Mouse (Mus musculus): ENCODE results near the gene Rpia. TPM values are rescaled to one million over a fixed set of nuclear protein-coding genes. Genes with fewer than 3 reads are reported as not detected.

Rpia gene
- polyA plus RNA-seq, 1 experiment from 2014 or later, result 3.5 TPM

DNA sequence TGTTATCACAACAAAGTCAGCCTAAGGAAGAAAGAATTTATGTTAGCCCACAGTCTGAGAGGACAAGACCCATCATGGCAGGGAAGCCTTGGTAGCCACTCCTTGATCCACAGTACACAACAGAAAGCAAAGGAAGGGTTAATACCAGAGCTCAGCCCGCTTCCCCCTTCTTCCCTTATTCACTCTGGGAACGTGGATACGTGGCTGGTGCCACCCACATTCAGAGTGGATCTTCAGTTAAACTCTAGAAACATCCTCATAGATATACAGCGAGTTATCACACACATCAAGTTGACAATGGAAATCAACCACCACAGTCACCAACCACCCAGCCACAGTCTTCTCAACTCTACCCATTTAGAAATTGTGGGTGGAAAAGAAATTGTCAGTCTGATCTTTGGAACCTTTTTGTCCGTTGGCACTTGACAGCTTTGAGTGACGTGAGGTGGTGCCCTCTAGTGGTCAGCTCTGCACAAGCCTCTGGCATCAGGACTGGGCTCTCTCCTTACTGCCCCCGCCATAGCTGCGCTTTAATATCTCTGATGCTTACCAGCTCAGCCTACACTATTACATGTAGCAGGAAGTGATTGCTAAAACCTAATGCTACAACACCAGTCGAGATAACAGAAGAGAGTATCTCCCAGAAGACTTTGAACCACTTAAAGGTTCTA lies 5.7 kb upstream of the Rpia start:
- peak; percentile 74 for ATAC-seq
- Histone ChIP-seq H3K27ac (no peak overlapping the region), H3K27me3 (peaks cover 3% of the 10 kb centered on the region; the same call in 1 of the 2 replicates), H3K4me2 (replicated peaks) (no peak overlapping the region), H3K9me3 (no peaks in the 10 kb centered on the region), H3K4me1 (replicated peaks) (peaks cover 3% of the 10 kb centered on the region), H3K9ac (replicated peaks) (no peak overlapping the region), H3K4me3 (replicated peaks) (no peak overlapping the region), H3K36me3 (no peaks in the 10 kb centered on the region)
- WGBS, result 20% methylated on average over 9 of the region's 9 CpGs

DNA sequence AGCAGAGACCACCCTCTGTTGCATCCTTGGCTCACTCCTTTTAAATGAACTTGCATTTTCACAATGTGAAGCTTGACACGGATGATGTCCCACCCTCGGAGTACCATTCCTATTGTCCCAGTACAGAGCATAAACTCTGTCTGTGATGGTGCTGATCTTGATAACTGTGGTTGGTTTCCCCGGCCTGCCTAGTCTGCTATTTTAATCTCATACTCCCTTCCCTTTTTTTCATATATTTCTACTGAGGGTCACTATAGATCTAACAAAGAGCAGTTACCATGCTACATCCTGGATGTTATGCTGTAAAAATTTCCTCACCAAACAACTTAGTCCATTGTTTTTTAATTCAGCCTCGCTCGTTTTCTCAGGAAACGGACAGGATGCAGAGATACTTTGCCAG lies 4.9 kb upstream of the Rpia start:
- no peak for ATAC-seq
- Histone ChIP-seq H3K9me3 (no peaks in the 10 kb centered on the region), H3K4me3 (replicated peaks) (no peak overlapping the region), H3K27me3 (peaks cover 3% of the 10 kb centered on the region; the same call in 1 of the 2 replicates), H3K9ac (replicated peaks) (no peak overlapping the region), H3K36me3 (no peaks in the 10 kb centered on the region), H3K27ac (no peak overlapping the region), H3K4me1 (replicated peaks) (peaks cover 6% of the 10 kb centered on the region), H3K4me2 (replicated peaks) (no peak overlapping the region)
- WGBS, result 86% methylated on average over 6 of the region's 6 CpGs

DNA sequence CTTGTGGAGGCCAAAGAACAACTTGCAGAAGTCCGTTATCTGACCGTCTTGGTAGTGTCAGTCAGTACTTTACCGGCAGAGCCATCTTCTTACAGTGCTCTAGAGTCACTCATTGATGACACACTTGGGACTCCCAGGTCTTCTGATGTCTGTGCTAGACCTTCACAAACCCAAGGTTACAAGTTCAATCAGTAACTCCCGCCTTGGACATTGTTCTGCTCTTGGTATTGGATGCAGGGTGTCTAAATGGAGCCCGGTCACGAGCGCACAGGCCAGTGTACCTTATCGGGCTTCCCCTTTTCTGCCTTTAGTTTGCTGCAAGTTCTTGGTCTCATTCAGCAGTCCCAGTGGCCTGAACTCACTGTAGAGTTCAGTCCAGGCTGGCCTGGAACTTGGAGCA lies 612 bp upstream of the Rpia start:
- peak overlapping the region; percentile 64 for H3K9ac ChIP-seq (replicated peaks)
- peak overlapping the region; percentile 79 for H3K4me2 ChIP-seq (replicated peaks)
- 35% methylated on average over 8 of the region's 8 CpGs for WGBS
- H3K9me3 ChIP-seq, result no peaks in the 10 kb centered on the region
- ATAC-seq, result peak; percentile 29
- peak overlapping the region; percentile 81 for H3K4me3 ChIP-seq (replicated peaks)
- H3K36me3 ChIP-seq, result 0 out of 2 replicates have a peak, but pooled peaks cover 11% of the 10 kb centered on the region
- no peak overlapping the region for H3K27ac ChIP-seq
- no peaks in the 10 kb centered on the region for H3K27me3 ChIP-seq
- H3K4me1 ChIP-seq (replicated peaks), result peaks cover 28% of the 10 kb centered on the region

DNA sequence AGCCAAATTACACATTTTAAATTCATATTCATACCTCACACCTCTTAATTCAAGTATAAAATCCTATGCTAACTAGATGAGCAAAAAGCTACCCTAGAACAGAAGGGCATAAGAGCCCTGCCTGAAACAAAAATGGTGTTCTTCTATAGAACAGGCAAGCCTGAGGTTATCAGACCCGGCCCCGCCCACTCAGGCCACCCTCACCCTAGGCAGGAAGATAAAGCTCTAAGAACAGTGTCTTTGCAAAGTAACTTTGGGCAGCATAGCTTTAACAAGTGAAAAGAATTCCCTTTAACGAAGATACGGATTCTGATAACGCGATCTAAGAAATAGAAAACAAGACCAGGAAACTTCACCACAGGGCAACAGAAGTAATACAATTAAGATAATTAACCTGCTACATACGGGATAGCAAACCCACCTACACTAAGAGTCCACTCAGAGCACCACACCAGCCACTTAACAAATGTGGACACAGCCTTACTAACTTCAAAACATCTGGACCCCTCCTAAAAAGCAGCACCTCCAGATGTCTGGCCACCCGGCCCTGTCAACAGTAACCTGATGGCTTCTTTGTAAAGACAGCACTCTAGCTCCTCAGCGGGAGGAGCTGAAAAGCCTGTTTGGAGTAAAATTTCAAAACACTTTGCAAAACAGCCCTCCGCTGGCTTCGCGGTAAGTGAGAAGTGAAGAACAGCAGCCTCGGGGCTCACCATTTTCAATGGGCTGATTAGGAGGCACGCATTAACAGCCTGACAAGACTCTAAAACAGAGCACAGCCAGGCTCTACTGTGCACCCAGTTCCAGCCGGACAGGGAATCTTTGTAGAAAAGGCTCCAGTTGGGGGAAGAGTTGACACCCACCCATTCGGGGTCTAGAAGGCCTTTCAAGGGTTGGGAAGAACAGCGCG lies 925 bp downstream of the Rpia start:
- Histone ChIP-seq H3K4me2 (replicated peaks) (peak overlapping the region; percentile 79), H3K4me1 (replicated peaks) (peaks cover 35% of the 10 kb centered on the region), H3K9ac (replicated peaks) (peak overlapping the region; percentile 76), H3K27ac (peak overlapping the region; percentile 52; the same call in 1 of the 2 replicates), H3K36me3 (0 out of 2 replicates have a peak, but pooled peaks cover 11% of the 10 kb centered on the region), H3K27me3 (no peaks in the 10 kb centered on the region), H3K9me3 (no peaks in the 10 kb centered on the region), H3K4me3 (replicated peaks) (peak overlapping the region; percentile 81)
- ATAC-seq, result peak; percentile 55
- WGBS, result 7% methylated on average over 18 of the region's 18 CpGs

DNA sequence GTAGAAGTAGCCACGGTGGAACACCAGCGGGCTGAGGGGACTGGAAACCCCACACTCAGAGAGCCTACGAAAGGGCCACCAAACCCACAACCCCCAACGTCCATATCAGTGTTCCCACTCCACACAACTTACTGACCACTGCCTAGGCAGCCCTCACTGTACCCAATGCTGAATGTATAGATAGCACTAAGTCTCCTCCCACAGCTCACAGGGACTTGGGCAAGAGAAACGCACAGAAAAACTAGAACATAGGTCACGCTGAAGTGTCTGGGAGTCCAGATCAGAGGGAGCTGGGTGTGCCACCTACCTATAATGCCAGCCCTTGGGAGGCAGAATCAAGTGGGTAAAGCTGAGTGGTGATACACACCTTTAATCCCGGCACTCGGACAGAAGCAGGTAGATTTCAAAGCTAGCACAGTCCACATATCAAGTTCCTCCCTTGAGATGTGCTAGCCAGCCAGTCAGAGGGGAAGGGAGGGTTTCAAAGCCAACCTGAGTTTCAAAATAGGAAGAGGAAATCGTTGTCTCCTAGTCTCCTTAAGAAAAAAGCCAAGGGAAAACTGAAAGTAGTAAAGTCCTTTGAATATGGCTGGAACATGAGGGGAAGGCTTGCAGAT lies 1.9 kb downstream of the Rpia start:
- H3K9me3 ChIP-seq, result no peaks in the 10 kb centered on the region
- peak overlapping the region; percentile 79 for H3K4me2 ChIP-seq (replicated peaks)
- H3K27me3 ChIP-seq, result no peaks in the 10 kb centered on the region
- peak overlapping the region; percentile 76; the same call in 1 of the 2 replicates for H3K9ac ChIP-seq (replicated peaks)
- WGBS, result 93% methylated on average over 9 of the region's 9 CpGs
- no peak for ATAC-seq
- no peak overlapping the region for H3K27ac ChIP-seq
- H3K4me1 ChIP-seq (replicated peaks), result peaks cover 41% of the 10 kb centered on the region
- H3K36me3 ChIP-seq, result peaks cover 13% of the 10 kb centered on the region; the same call in 1 of the 2 replicates
- H3K4me3 ChIP-seq (replicated peaks), result peak overlapping the region; percentile 81

DNA sequence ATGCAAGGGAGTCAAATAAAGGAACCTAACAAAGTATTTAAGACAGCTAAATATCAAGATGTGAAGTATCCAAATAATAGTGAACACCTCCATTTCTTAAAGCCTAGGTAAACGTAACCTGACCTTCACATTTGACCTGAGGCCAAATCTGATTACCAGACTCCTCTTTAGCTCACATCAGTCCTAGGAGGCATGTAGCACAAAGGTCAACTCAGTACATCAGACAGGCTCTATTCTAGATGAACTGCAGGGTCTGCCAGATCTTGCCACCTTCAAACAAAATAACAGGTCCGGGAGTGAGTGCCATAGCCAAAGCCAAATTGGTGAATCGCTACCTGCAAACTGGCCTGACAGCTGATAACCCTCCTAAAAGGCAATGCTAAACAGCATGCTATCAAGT lies 2.9 kb downstream of the Rpia start:
- Histone ChIP-seq H3K27ac (no peak overlapping the region), H3K27me3 (no peaks in the 10 kb centered on the region), H3K36me3 (peaks cover 18% of the 10 kb centered on the region), H3K4me1 (replicated peaks) (peaks cover 41% of the 10 kb centered on the region), H3K9me3 (no peaks in the 10 kb centered on the region), H3K9ac (replicated peaks) (no peak overlapping the region), H3K4me3 (replicated peaks) (no peak overlapping the region), H3K4me2 (replicated peaks) (no peak overlapping the region)
- ATAC-seq, result no peak
- WGBS, result 95% methylated on average over 3 of the region's 3 CpGs

DNA sequence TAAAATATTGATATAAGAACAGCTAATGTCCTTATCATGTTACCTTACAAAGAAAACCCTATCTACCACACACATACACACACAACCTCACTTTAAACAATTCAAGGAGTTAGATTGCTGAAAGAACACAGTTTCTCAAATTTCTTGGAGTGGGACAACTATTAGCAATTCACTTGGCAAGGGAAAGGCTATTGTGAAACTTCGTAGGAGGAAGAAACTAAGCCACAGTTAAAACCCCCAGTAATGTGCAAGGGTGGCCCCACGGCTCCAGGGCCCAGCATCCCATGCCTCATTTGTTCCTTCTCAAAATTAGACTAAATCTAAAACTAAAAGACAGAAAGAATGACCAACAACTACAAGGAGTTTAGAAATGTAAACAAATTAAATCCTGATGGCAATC lies 4.5 kb downstream of the Rpia start:
- H3K4me3 ChIP-seq (replicated peaks), result no peak overlapping the region
- peaks cover 28% of the 10 kb centered on the region for H3K36me3 ChIP-seq
- no peaks in the 10 kb centered on the region for H3K27me3 ChIP-seq
- no peak overlapping the region for H3K27ac ChIP-seq
- no peaks in the 10 kb centered on the region for H3K9me3 ChIP-seq
- peaks cover 35% of the 10 kb centered on the region for H3K4me1 ChIP-seq (replicated peaks)
- no peak for ATAC-seq
- no peak overlapping the region for H3K9ac ChIP-seq (replicated peaks)
- 83% methylated on average over 2 of the region's 2 CpGs for WGBS
- H3K4me2 ChIP-seq (replicated peaks), result no peak overlapping the region

DNA sequence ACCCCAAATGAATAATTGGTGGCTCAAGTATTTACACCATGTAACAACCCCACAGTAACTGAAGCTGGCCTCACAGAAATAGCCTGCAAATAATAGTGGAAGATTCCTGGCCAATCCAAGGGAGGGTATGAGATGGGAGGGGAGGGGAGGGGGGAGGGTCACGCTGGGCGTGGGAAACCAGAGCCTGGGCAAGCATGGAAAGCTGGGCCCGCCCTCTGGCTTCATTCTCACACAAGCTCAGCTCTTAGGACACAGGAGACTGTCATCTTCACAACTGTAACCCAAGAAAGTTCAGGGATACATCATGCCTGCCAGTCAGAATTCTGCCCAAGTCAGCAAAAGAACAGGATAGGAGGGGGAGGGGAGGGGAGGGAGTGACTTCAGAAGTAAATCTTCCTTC lies 6.2 kb downstream of the Rpia start:
- Histone ChIP-seq H3K36me3 (peaks cover 35% of the 10 kb centered on the region), H3K4me3 (replicated peaks) (no peak overlapping the region), H3K9ac (replicated peaks) (no peak overlapping the region), H3K27me3 (no peaks in the 10 kb centered on the region), H3K4me1 (replicated peaks) (peaks cover 29% of the 10 kb centered on the region), H3K4me2 (replicated peaks) (no peak overlapping the region), H3K9me3 (no peaks in the 10 kb centered on the region), H3K27ac (no peak overlapping the region)
- ATAC-seq, result peak; percentile 30; the same call in 1 of the 2 replicates
- 32% methylated on average over 3 of the region's 3 CpGs for WGBS

DNA sequence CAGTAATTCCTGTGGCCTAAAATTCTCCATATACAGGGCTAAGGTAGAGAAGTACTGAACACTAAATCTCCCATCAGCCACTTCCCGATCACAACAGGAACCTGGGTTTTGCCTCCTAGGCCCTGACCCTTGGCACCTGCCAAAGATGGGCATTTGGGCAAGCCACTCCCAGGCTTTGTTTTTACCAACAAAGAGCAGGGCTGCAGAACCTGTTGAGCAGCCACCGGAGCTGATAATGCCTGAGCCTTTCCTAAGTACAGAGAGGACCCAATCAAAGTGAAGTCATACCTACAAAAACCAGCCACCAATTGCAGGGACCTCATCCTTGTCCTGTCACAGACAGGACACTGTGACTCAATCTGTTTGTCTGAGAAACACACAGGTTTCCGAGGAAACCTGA lies 7.2 kb downstream of the Rpia start:
- peaks cover 18% of the 10 kb centered on the region for H3K4me1 ChIP-seq (replicated peaks)
- WGBS, result 87% methylated on average over 3 of the region's 3 CpGs
- no peak for ATAC-seq
- H3K9me3 ChIP-seq, result no peaks in the 10 kb centered on the region
- no peak overlapping the region for H3K4me2 ChIP-seq (replicated peaks)
- H3K36me3 ChIP-seq, result peaks cover 35% of the 10 kb centered on the region
- no peak overlapping the region for H3K4me3 ChIP-seq (replicated peaks)
- no peak overlapping the region for H3K9ac ChIP-seq (replicated peaks)
- H3K27me3 ChIP-seq, result no peaks in the 10 kb centered on the region
- no peak overlapping the region for H3K27ac ChIP-seq

DNA sequence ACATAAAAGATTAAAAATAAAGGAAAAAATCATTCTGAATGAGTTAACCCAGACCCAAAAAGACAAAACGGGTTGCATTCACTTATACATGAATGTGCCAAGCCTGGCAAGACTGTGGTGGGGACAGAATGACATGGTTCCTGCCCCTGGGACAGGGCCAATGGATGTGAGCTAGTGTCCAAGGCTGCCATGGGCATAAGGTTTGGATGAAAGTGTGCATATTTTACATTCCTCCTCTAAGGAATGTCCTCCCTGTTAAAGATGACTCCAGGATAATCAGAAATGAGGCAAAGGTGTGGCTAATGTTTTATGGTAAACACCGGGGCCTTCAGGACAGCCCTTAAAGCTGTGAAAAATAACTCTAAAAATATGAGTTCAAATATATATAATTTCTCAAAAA lies 10.7 kb downstream of the Rpia start:
- Histone ChIP-seq H3K9ac (replicated peaks) (no peak overlapping the region), H3K4me2 (replicated peaks) (no peak overlapping the region), H3K27me3 (no peaks in the 10 kb centered on the region), H3K4me3 (replicated peaks) (no peak overlapping the region), H3K4me1 (replicated peaks) (peaks cover 8% of the 10 kb centered on the region), H3K9me3 (no peaks in the 10 kb centered on the region), H3K27ac (no peak overlapping the region), H3K36me3 (peaks cover 28% of the 10 kb centered on the region)
- no peak for ATAC-seq
- WGBS, result 94% methylated on average over 2 of the region's 2 CpGs

DNA sequence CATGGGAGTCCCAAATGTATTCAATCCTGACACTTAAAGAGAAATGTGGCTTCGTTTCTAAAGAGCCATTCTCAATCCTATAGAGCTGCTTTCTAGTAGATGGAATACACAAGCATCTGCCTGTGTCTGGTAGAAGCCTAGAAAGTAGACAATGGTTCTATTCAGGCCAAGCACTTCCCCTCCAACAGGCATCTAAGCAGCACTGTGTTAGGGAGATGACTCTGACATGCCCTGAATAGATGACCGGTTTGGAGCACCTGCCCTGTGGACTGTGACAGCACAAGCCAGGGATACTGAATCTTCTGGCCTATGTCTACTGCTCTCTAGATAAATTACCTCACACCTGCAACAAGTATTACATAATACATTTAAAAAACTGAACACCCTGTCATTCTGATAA lies 17.7 kb downstream of the Rpia start:
- peak; percentile 47; the same call in 1 of the 2 replicates for ATAC-seq
- peaks cover 64% of the 10 kb centered on the region for H3K36me3 ChIP-seq
- H3K27ac ChIP-seq, result no peak overlapping the region
- no peak overlapping the region for H3K9ac ChIP-seq (replicated peaks)
- no peaks in the 10 kb centered on the region for H3K9me3 ChIP-seq
- no peak overlapping the region for H3K4me3 ChIP-seq (replicated peaks)
- H3K4me1 ChIP-seq (replicated peaks), result no peaks in the 10 kb centered on the region
- H3K27me3 ChIP-seq, result no peaks in the 10 kb centered on the region
- WGBS, result 55% methylated on average over 2 of the region's 2 CpGs
- no peak overlapping the region for H3K4me2 ChIP-seq (replicated peaks)

DNA sequence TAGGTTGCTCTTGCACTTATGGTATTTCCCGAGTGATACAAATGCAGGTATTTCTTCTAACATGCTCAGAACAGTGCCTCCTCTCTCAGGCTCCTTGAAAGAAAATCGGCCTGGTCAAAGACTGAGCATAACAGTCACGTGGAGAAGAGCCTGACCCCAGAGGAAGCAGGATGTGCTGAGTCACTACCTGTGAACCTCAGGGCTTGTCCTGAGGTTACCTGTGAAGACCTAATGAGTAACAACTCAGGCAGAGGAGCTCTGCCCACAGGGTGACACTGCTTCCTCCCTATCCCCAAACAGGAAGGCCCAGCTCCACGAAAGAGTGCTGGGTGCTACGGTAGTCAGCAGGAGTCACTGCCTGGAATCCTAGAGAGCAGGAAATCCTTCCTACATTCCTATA lies 18.3 kb downstream of the Rpia start:
- WGBS, result 89% methylated on average over 5 of the region's 5 CpGs
- peaks cover 66% of the 10 kb centered on the region for H3K36me3 ChIP-seq

More for the DNA sequence above, 18.3 kb downstream of the Rpia start:
- no peak overlapping the region for H3K27ac ChIP-seq
- H3K4me2 ChIP-seq (replicated peaks), result no peak overlapping the region
- no peak overlapping the region for H3K9ac ChIP-seq (replicated peaks)
- no peak for ATAC-seq
- no peaks in the 10 kb centered on the region for H3K4me1 ChIP-seq (replicated peaks)
- H3K27me3 ChIP-seq, result no peaks in the 10 kb centered on the region
- no peaks in the 10 kb centered on the region for H3K9me3 ChIP-seq
- no peak overlapping the region for H3K4me3 ChIP-seq (replicated peaks)
